Mouse (Mus musculus) limb, embryonic 11.5 days (tissue): ENCODE measurements around the gene Peli2. TPM values are rescaled to one million over a fixed set of nuclear protein-coding genes. Genes with fewer than 3 reads are reported as not detected.

Source experiments
- ATAC-seq: fragments of 200-750 bp; cut with Nextera tagmentation; 2 replicates; pipeline ENCODE4 v1.8.0; 2017; ENCODE audit warnings: low read depth; ENCODE audit not compliant: insufficient number of reproducible peaks, low FRiP score, low TSS enrichment
- DNase-seq: peaks from one replicate; pipeline ENCODE4 v3.0.0-alpha.2; 2015; ENCODE audit warnings: low spot score
- H3K27ac ChIP-seq: fragments of 300-500 bp; sonication (generic); replicated peaks from 2 replicates; pipeline ENCODE4 v1.5.1; 2014; ENCODE audit warnings: low read depth, mild to moderate bottlenecking, low read length
- H3K27me3 ChIP-seq: fragments of 300-500 bp; sonication (generic); 2 replicates; pipeline ENCODE4 v1.6.1; 2014; ENCODE audit warnings: mild to moderate bottlenecking, low read length, mixed read lengths; ENCODE audit not compliant: control insufficient read depth, insufficient read depth
- H3K36me3 ChIP-seq: fragments of 300-500 bp; sonication (generic); 2 replicates; pipeline ENCODE4 v1.6.1; 2014; ENCODE audit warnings: mild to moderate bottlenecking, low read length, moderate library complexity, mixed read lengths; ENCODE audit not compliant: control insufficient read depth, insufficient read depth
- H3K4me1 ChIP-seq: fragments of 300-500 bp; sonication (generic); 2 replicates; pipeline ENCODE4 v1.6.1; 2014; ENCODE audit warnings: low read length, mixed read lengths; ENCODE audit not compliant: control insufficient read depth, insufficient read depth
- H3K4me2 ChIP-seq: fragments of 300-500 bp; sonication (generic); 2 replicates; pipeline ENCODE4 v1.6.1; 2014; ENCODE audit warnings: low read depth, mild to moderate bottlenecking, moderate library complexity; ENCODE audit not compliant: severe bottlenecking
- H3K4me3 ChIP-seq: fragments of 300-500 bp; sonication (generic); 2 replicates; pipeline ENCODE4 v1.5.1; 2014; ENCODE audit warnings: low read depth, low read length
- H3K9ac ChIP-seq: fragments of 300-500 bp; sonication (generic); 2 replicates; pipeline ENCODE4 v1.6.1; 2014; ENCODE audit warnings: mild to moderate bottlenecking, low read length
- H3K9me3 ChIP-seq: fragments of 300-500 bp; sonication (generic); 2 replicates; pipeline ENCODE4 v1.6.1; 2016; ENCODE audit warnings: low read length; ENCODE audit not compliant: control insufficient read depth
- WGBS: fragments of 180-500 bp; shearing (Covaris S2); extraction: QIAGEN DNeasy Blood & Tissue Kit; methylation state at CpG from one replicate; pipeline ENCODE4 v1.1.7; 2014; 5-methylcytosine and 5-hydroxymethylcytosine counted together
- polyA plus RNA-seq: library from polyadenylated mRNA; unstranded; fragments of >200 nt; fragmentation: Nextera tagmentation; extraction: Ambion mirVana; gene quantifications from 2 replicates; pipeline ENCODE4 v1.2.1, GENCODE M21; 2014

Peli2 gene
- polyA plus RNA-seq, 1 experiment from 2014 or later = 8.9 TPM

DNA sequence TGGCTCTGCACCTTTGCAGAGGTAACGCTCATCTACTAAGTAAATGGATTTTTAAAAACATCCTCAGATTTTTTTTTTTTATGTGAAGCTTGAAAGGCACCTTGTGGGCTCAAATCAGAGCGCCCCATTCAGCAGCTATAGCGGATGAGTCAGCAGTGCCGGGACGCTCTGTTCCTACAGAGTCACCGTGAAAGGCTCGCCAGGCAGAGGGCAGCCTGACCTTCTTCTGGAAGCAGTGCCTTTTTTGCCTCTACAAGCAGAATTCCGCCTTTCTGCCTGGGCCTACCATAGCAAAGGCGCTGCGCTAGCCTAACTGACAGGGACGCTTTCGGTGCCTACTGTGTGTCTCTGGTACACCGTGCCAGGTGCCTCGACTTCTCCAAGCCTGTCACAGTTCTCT lies 41.8 kb downstream of the Peli2 start:
- H3K9ac ChIP-seq = no peak overlapping the region
- H3K36me3 ChIP-seq = no peaks in the 10 kb centered on the region
- H3K4me3 ChIP-seq = no peak overlapping the region
- H3K27ac ChIP-seq = no peak overlapping the region
- no peak for DNase-seq
- H3K9me3 ChIP-seq = no peaks in the 10 kb centered on the region; the same call in 1 of the 2 replicates
- H3K4me1 ChIP-seq = peaks cover 8% of the 10 kb centered on the region; the same call in 1 of the 2 replicates
- no peak overlapping the region for H3K4me2 ChIP-seq
- 92% methylated on average over 14 of the region's 14 CpGs for WGBS
- no peaks in the 10 kb centered on the region for H3K27me3 ChIP-seq
- no peak for ATAC-seq

DNA sequence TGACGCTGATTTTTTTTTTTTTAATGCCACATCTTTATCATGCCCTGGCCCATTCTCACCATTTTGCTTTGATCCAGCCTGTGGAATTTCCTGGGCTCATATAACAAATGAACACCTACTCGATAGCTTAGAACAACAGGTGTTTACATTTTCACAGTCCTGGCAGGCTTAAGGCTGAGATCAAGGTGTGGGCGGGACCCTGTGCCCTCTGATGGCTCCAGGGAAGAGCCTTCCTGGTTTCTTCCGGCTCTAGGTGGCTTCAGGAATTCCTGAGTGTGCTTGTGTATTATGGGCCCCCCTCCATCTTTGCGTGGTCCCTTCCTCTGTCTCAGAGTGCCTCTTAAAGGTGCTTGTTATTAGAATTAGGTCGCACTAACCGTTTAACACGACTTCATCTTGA lies 44.3 kb downstream of the Peli2 start:
- H3K27ac ChIP-seq = no peak overlapping the region

DNA sequence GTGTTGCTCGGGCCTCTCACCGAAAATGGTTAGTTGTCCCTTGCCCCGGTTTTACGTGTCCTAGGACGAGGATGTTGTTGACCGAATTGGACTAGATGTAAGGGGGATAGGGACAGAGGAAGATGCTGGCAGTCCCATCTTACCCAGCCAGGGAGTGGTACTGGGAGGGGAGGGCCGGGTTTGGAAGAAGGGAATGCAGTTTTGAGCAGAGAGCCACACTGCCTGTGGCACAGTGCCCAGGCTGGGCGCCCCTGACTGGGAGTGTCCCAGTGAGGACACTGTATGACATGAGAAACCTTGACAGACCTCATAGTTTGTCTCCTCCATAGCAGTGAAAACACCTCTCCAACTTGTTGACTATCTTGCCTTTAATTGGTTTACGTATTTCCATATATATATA lies 45.8 kb downstream of the Peli2 start:
- Histone ChIP-seq H3K27me3 (no peaks in the 10 kb centered on the region), H3K27ac (no peak overlapping the region)

More for the DNA sequence above, 44.3 kb downstream of the Peli2 start:
- Histone ChIP-seq H3K4me2 (no peak overlapping the region), H3K4me3 (no peak overlapping the region), H3K4me1 (peaks cover 8% of the 10 kb centered on the region; the same call in 1 of the 2 replicates), H3K27me3 (no peaks in the 10 kb centered on the region), H3K9ac (no peak overlapping the region), H3K36me3 (no peaks in the 10 kb centered on the region), H3K9me3 (no peaks in the 10 kb centered on the region)
- ATAC-seq (no peak), DNase-seq (no peak)
- 33% methylated on average over 8 of the region's 8 CpGs for WGBS

DNA sequence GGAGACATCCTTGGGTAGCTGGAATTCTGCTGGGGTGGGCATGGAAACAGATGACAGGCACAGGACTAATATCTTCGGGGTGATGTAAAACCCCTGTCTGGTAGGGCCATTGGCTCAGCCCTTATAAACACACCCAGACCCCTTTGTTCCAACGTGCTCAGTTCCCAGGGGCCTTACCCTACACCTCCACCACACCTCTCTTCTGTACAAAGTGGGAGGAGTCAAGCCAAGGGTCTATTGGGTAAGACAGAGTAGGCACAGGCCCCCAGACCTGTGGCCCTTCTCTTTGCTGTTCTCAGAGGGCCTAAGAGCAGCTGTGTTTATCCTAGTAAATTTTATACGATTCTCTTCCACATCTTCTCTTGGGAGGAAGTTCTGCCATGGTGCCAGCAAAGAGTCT lies 46.4 kb downstream of the Peli2 start:
- H3K27ac ChIP-seq = no peak overlapping the region
- H3K9me3 ChIP-seq = no peaks in the 10 kb centered on the region
- H3K36me3 ChIP-seq = no peaks in the 10 kb centered on the region
- H3K4me3 ChIP-seq = no peak overlapping the region
- H3K27me3 ChIP-seq = no peaks in the 10 kb centered on the region
- H3K9ac ChIP-seq = no peak overlapping the region
- H3K4me2 ChIP-seq = no peak overlapping the region
- DNase-seq = no peak
- peaks cover 8% of the 10 kb centered on the region; the same call in 1 of the 2 replicates for H3K4me1 ChIP-seq
- ATAC-seq = no peak
- WGBS = 63% methylated on average over 3 of the region's 3 CpGs

More for the DNA sequence above, 45.8 kb downstream of the Peli2 start:
- WGBS = 92% methylated on average over 9 of the region's 9 CpGs
- no peak for ATAC-seq
- Histone ChIP-seq H3K9me3 (no peaks in the 10 kb centered on the region), H3K4me1 (peaks cover 8% of the 10 kb centered on the region; the same call in 1 of the 2 replicates), H3K4me2 (no peak overlapping the region), H3K36me3 (no peaks in the 10 kb centered on the region), H3K9ac (no peak overlapping the region), H3K4me3 (no peak overlapping the region)
- DNase-seq = no peak

DNA sequence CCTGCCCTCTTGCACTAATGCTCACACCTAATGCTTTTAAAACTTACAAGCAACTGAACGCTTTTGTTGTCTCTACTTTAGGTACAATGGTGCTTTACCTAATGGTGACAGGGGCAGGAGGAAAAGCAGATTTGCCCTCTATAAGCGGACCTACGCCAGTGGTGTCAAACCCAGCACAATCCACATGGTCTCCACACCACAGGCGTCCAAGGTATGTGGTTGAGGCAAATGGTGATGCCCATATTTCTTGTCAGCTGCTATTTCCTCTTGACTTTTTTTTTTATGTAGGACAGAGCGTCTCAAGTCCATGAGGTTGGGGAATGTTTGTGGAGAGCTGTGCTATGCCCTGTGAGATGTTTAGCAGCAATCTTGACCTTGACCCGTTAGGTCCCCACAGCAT lies 47.5 kb downstream of the Peli2 start:
- H3K36me3 ChIP-seq = no peaks in the 10 kb centered on the region
- H3K27ac ChIP-seq = no peak overlapping the region
- no peaks in the 10 kb centered on the region for H3K9me3 ChIP-seq
- ATAC-seq (no peak), DNase-seq (no peak)
- H3K27me3 ChIP-seq = no peaks in the 10 kb centered on the region
- no peak overlapping the region for H3K9ac ChIP-seq
- peaks cover 8% of the 10 kb centered on the region; the same call in 1 of the 2 replicates for H3K4me1 ChIP-seq
- WGBS = 78% methylated on average over 6 of the region's 6 CpGs
- H3K4me3 ChIP-seq = no peak overlapping the region
- no peak overlapping the region for H3K4me2 ChIP-seq

DNA sequence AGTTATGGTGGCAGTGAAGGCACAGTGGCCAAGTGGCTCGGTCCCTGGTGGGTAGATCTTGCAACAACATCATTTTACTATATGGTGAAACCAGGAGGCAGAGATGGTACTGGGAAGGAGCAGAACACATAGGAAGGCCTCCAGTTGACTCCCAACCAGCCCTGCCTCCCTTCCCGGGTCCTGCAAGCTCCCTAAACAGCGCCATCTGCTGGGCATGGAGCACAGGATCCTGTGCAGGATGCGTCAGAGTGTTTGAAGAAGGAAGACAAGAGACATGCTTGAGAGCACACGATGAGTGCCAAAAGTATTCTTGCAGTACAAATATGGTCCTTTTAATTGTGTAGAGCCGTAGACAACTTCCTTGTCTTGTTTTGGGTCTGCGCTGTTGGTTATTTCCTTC lies 49.3 kb downstream of the Peli2 start:
- DNase-seq (peak; percentile 67), ATAC-seq (no peak)
- H3K9me3 ChIP-seq = no peaks in the 10 kb centered on the region
- no peak overlapping the region for H3K9ac ChIP-seq
- no peak overlapping the region for H3K4me2 ChIP-seq
- H3K36me3 ChIP-seq = no peaks in the 10 kb centered on the region
- no peak overlapping the region for H3K4me3 ChIP-seq
- WGBS = 60% methylated on average over 7 of the region's 7 CpGs
- peaks cover 4% of the 10 kb centered on the region; the same call in 1 of the 2 replicates for H3K4me1 ChIP-seq
- H3K27ac ChIP-seq = no peak overlapping the region
- no peaks in the 10 kb centered on the region for H3K27me3 ChIP-seq

DNA sequence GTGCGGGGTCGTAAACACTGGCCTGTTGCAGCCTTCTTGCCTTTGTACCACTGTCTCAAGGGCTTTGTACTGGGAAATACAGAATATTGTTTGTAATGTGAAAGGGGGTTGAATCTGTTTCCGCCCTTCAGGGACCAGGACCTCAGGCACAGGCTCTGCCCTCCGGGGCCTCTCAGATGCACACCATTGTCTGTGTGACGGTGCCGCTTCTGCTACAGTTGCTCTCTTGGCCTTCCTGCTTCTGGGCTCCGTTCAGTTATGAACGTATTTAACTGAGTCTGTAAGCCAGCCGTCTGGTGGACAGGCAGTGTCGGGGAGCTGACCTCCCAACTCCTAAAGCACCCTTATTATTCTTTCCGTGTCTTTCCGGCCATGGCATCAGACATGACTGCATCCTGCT lies 50.6 kb downstream of the Peli2 start:
- Histone ChIP-seq H3K4me1 (no peaks in the 10 kb centered on the region), H3K9ac (no peak overlapping the region), H3K27me3 (no peaks in the 10 kb centered on the region), H3K36me3 (no peaks in the 10 kb centered on the region), H3K27ac (no peak overlapping the region), H3K9me3 (no peaks in the 10 kb centered on the region), H3K4me3 (no peak overlapping the region), H3K4me2 (no peak overlapping the region)
- no peak for ATAC-seq
- WGBS = 83% methylated on average over 12 of the region's 12 CpGs
- DNase-seq = no peak

DNA sequence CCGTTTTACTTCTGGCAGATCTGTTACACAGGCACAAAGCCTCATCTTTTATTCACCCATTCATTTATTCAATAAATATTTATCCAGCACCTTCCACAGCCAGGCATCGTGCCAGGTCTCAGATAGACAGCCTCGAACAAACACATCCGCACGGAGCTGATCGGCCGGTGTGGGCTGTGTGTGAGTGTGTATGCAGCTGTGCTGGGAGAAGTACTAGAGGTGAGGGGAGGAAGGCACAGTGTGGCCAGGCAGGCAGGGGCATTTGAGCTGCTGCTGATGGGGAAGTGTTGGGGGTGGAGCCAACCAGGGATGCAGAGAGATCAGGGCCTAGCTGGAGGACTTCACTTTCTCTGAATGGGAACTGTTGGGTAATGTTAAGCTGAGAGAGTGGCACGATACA lies 51.4 kb downstream of the Peli2 start:
- WGBS = 83% methylated on average over 8 of the region's 8 CpGs
- Histone ChIP-seq H3K4me1 (no peaks in the 10 kb centered on the region), H3K9ac (no peak overlapping the region), H3K4me3 (no peak overlapping the region), H3K36me3 (no peaks in the 10 kb centered on the region), H3K27ac (no peak overlapping the region), H3K9me3 (no peaks in the 10 kb centered on the region), H3K27me3 (no peaks in the 10 kb centered on the region), H3K4me2 (no peak overlapping the region)
- ATAC-seq (no peak), DNase-seq (no peak)

DNA sequence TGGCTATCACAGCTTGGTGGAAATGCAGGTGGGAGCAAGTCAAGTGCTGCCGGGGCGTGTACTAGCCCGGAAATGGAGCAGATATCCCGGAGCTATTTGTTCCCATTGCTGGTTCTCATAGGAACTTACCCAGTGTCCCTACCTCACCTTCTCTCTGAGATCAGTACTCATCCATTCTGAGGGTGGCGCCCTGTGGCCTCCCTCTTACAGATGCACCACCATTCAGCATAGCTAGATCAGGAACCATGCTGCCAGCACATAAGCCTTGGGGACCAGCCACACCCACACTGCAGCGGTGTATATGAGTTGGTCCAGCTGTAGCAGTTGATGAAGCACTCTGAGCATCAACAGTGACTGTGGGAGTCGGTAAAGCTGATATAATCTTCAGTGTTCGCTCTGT lies 52.3 kb downstream of the Peli2 start:
- no peaks in the 10 kb centered on the region for H3K4me1 ChIP-seq
- DNase-seq (no peak), ATAC-seq (no peak)
- no peak overlapping the region for H3K4me3 ChIP-seq
- H3K4me2 ChIP-seq = no peak overlapping the region
- H3K9ac ChIP-seq = no peak overlapping the region
- H3K9me3 ChIP-seq = no peaks in the 10 kb centered on the region
- no peak overlapping the region for H3K27ac ChIP-seq
- no peaks in the 10 kb centered on the region for H3K27me3 ChIP-seq
- no peaks in the 10 kb centered on the region for H3K36me3 ChIP-seq
- WGBS = 91% methylated on average over 8 of the region's 8 CpGs
